Mouse (Mus musculus) ES-E14 (cell line): ENCODE measurements around the gene St3gal3.

Experiments used
- HCFC1 ChIP-seq: IDR thresholded peaks from 2 replicates; pipeline ENCODE4 v1.6.1; 2012; ENCODE audit warnings: low read length, inconsistent platforms, borderline replicate concordance; ENCODE audit not compliant: insufficient read depth
- ZC3H11A ChIP-seq: IDR thresholded peaks from 2 replicates; pipeline ENCODE4 v1.6.1; 2012; ENCODE audit warnings: low read depth, mild to moderate bottlenecking, inconsistent platforms, low read length, borderline replicate concordance
- ZNF384 ChIP-seq: IDR thresholded peaks from 2 replicates; pipeline ENCODE4 v1.6.1; 2012; ENCODE audit warnings: low read depth, low read length, inconsistent platforms

DNA sequence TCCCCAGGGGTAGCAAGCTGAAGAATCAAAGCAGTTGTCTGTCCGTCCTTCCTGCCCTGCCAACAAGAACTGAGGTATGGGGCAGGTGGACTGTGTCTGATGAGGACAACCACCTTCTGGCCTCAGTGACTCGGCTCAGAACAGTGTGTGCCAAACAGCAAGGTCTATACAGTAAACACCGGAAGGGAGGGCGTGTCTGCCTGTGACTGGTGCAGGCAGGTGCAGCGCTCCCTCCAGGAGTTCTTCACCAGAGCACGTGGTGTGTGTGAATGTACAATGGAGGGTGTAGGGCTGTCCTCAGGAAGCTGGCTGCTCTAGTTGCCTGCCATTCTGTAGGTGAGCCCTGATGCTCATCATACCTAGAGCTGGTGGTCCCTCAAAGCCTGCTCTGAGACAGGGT is 80.8 kb downstream of the St3gal3 start:
- no peak for TF ChIP-seq ZC3H11A
- no peak for TF ChIP-seq ZNF384
- no peak for TF ChIP-seq HCFC1
